Mouse (Mus musculus) E14TG2a.4 (cell line): ENCODE measurements around the gene H2-Eb2.

Experiments
- CTCF ChIP-seq: conservative IDR thresholded peaks from 2 replicates; pipeline ENCODE4 v1.5.1; 2014; ENCODE audit warnings: low read length
- POU5F1 ChIP-seq: IDR thresholded peaks from 2 replicates; pipeline ENCODE4 v1.6.1; 2014; ENCODE audit warnings: low read length, borderline replicate concordance

- TF ChIP-seq CTCF (no peak), POU5F1 (no peak)
These were observed 44.9 kb upstream of the H2-Eb2 start for GRCm38 (mm10) chr17:34280499-34281038.
